Mouse (Mus musculus) mouse trophoblast stem cell (cell line): ENCODE results near the gene Cbl.

Experiments
- in situ Hi-C, 2 experiments: fragments of 300-500 bp; cut with MseI, MboI; formaldehyde crosslinking; loops; 2 replicates in 1 of 2; 3 replicates in 1 of 2; pipeline ENCODE4 v1.15.1; 2025

Cbl gene

DNA sequence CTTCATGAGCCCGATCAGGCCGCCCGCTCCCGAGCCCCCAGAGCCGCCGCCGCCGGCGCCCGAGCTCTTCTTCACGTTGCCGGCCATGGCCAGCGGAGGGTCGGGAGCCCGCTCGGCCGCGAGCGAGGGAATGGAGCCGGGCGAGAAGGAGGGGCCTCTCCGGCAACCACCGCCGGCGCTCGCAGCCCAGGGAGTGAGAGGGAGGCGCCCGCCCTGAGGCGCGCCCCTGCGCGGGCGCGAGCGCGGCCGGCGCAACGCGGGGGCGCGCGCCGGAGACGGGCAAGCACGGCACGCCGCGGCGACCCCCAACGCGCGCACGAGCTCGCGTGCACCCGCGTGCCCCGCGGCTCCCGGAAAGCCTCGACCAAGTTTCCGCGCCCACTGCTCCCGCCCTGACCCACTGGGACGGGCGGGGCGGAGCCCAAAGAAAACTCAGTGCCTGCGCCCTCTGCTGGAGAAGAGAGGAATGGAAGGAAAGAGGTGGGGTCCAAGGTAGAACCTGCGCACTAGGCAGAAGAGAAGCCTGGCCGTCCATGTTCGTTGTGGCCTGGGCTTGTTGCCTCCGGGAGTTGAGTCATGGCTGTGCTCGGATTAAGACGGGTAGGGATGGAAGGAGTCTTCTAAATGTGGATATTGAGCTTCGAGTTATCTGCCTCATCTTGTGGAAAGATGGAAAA lies at the start of gene Cbl:
Gene Cbl (minus strand): TSS at position 248 of the 677 bp plus-strand sequence.
- in situ Hi-C loops = no loop called here

DNA sequence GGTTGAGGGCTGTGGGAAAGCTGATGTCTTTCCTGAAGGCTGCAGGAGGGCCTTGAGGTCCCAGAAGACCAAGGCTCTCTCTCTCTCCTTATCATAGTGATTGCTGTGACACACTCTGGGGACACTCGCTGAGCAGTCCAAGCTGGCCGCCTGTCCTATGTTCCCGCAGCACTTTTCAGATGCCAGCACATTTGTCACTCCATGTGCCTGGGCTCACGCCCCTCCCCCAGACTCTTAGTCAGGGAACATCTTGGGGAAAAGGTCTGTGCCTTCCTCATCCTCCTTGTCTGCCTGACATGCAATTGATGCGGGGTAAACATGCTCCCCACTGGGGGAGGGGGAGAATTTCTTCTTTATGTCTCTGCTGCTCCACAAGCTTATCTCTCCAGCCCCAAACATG lies 49.3 kb upstream of the Cbl start:
- in situ Hi-C loops = no loop called here

DNA sequence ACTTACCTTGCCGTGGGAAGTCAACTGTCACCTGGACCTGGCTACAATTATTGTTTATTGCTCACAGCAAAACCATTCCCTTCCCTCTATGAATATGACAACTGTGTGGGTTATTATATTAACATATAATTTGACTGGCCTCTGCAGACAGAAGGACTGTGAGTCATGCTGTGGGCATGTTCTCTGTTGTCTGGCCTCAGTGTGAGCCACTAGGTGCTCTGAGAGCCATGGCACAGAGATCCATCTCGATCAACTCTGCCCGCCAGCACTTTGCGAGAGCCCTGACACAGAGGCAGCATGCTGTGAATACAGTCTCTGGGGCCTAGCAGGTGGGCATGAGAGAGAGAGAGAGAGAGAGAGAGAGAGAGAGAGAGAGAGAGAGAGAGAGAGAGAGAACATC lies 36.1 kb upstream of the Cbl start:
- in situ Hi-C loops = no loop called here

DNA sequence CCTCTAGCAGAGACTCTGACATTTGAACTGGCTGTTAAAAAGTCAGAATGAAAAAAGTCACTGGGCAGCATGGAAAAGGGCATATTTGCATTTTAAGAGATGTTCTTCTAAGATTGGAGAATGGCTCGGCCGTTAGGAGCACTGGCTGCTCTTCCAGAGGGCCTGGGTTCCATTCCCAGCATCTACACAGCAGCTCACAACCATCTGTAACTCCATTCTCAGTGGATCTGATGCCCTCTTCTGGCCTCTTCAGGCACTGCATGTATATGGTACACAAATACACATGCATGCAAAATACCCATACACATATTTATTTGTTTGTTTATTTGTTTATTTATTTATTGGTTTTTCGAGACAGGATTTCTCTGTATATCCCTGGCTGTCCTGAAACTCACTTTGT lies 35.2 kb upstream of the Cbl start:
- in situ Hi-C loops = no loop called here

DNA sequence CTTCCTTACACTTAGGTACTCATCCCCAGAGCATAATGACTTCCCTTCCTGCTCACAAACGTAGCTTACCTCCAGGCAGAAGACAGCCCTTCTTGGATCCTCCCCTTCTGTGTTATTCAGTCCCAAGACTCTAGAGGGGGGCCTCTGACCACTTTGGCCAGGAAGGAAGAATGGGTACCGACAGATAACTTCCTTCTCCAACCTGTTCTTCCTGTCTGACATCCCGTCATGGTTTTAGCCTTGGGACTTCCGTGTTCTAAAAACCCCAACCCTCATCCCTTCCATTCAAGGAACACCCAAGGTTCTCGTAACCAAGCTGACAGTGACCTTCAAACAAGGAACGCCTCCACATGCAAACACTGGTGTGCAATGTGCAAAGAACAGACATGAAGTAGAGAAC lies 34.6 kb upstream of the Cbl start, which contains the start of gene Nlrx1:
Gene Nlrx1 (minus strand): TSS at position 168 of the 400 bp plus-strand sequence.
- in situ Hi-C loops = no loop called here

DNA sequence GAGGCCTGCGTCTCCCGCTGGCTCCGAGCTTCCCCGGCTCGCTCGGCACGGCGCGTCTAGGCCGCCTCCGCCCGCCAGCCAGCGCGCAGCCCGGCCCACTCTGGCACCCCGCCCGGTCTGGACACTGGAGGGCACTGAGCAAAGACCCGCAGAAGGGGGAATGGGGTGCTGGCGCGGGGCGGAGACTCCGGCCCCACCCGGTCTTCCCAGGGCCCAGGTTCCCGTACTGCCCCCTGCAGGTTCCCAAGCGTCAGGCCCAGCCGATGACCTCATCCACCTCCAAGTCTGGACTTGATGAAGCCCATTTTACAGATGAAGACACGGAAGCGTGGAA lies 34.1 kb upstream of the Cbl start:
- in situ Hi-C loops = no loop called here

DNA sequence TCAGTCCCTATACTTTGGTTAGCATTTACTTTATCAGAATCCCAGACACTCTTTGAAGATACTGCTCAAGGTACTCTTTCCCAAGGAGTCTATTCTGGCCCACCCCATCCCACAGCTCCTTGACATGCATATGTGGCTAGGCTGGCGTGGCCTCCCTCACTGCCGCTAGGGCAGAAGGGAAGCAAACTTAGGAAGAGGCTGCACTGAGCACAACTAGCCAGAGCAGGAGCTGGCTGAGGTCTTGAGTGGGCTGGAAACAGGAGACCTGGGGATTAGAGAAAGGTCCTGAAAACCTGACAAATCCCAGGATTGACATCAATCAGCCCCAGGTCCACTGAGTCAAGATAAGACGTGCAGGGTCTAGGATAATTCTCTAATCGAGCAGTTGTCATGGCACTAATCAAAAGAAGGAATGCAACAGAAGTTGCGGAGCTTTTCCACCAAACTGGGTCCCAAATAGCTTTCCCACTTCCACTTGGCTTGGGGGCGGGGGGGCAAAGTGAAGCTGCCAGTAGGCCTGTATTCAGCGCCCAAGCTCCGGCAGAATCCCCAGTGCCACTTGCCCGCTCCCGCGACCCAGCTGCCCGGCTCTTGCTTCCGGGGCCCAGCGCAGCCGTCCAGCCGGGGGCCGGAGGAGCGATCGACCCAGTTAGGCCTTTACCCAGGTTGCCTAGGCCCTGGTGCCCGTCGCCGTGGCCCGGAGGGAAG lies 33.6 kb upstream of the Cbl start:
- in situ Hi-C loops = no loop called here

DNA sequence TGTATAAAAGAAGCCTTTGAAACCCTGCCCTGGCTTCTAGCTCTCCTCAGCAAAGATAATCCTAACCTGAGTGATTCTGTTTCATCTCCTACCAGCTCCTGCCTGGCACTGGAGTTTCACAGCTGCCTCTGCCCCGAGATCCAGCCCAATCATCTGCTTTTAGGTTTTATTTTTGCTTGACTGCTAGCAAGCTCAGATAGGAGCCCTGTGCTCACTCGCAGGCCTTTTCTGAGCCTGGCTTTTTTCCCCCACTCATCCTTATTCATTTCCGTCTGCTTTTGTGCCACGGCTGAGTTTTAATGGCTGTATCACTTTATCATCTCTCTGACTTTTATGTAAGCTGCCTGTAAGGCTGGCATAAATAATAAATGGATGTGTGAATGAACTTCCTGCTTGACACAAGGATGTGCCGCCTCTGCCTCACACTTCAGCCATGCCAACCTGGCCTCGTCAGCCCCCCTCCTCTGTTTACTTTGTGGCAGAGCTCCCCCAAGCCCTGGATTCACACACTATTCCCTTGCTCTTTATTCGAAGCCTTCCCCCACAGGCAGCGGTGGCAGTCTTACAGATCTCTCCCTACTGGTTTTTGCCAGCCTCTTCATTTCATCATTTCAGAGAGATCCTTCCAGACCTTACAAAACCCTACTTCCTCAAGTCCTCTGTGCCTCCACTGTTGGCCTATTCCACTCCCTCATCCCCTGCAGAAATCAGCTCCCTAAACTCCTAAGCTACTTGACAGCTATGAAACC lies 32.8 kb upstream of the Cbl start:
- in situ Hi-C loops = no loop called here

DNA sequence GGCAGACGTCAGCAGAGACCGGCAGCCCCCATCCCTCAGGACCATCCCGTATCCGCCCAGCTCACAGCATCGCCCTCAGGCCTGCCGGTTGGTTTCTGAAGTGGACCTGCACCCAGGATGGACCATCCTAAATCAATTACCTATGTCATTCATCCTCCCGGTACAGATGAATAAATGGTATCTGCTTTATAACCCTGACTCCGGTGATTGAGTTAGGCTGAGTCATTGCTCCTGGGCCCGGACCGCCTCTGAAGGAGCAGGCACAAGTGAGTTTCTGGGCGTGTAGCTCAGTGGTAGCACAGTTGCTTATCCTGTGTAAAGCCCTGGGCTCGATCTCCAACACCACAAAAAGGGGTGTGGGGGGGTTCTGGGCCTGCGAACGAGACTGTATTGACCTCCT lies 27.5 kb upstream of the Cbl start:
- in situ Hi-C loops = no loop called here

DNA sequence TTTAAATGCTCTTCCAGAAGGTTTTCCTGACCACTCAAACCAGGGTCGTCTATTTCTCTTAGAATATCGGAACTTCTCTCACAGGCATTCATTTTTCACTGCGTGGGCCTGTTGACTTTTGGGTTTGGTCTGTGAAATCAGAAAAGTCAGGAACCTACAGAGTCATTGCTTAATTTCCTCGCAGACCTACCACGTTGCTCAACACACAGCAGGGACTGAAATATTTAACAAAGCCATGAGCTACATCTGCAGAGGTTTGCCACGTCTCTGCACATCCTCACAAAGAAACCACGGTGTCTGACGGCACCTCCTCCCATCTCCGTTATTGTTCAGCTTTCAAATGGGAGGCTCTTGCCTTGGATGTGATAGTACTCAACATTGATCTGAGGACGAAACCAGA lies 25.2 kb upstream of the Cbl start:
- in situ Hi-C loops = no loop called here

DNA sequence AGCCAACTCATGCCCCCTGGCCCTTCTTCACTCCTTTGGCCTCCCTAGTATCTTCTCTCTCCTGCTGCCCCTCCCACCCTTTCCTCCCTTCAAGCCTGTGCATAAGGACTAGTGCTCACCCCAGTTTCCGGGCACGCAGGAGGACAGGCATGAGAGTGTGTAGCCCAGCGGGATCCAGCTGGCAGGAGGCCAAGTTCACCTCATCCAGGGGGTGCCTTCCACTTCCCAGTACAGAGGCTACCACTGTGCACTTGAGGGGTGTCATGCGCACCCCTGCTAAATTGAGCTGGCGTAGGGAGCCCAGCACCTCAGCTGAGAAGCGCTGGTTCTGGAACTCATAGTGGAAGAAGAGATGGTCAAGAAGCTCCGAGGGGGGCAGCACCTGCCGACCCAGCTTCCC lies 22.4 kb upstream of the Cbl start:
- in situ Hi-C loops = no loop called here

DNA sequence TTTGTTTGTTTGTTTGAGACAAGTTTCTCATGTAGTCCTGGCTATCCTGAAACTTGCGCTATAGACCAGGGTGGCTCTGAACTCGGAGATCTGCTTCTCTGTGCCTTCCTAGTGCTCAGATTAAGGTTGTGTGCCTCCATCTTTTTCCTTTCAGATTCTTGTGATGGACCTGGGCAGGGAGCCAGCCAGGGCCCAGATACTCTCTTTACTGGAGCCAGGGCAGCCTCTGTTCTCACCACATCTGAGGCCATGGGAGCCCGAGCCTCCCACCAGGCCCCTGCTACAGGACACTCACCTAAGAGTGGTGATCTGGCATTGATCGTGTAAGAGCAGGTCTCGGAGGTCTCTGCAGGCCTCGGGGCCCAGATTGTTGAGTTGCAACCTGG lies 21.3 kb upstream of the Cbl start:
- in situ Hi-C loops = no loop called here

DNA sequence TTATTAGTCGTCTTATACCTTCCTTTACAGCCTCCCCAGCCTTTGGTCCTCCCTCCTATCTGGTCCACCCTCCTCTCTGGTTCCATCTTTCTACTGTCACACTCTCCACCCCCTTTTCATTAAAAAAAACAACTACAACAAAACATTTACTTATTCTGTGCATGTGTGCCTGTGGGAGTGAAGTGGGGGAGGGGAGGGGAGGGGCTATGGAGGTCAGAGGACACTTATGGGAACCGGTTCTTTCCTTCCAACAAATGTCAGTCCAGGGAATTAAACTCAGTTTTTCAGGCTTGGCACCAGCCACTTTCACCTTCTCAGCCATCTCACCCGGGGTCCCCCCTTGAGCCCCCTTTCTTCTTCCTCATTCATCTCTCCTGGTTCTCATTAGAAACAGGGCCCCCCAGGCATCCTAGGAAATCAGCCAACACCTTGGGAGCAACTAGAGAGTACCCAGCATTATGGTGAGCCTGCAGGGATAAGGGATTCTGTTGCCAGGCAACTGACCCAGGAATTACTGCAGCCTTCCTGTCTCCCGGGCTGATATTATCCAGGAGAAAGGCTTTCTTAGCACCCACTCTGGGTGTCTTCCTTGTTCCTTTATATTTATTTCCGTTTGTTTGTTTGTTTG lies 20.8 kb upstream of the Cbl start:
- in situ Hi-C loops = no loop called here

DNA sequence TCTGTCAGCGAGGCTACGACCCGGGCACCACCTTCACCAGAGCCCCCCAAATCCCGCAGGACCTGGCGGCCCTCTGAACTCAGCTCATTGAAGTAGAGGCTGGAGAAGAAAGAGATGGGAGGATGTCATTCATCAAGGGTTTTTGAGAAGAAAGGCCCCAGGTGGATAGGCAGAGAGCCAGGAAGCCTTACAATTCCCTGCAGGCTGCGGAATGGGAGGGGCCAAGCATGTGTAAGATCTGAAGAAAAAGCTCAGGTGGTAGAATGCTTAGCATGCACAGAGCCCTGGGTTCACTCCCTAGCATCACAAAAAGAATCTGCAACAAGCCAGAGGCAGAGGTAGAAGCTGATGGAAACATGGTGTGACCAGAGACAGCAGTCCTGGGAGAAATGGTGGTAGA lies 19.6 kb upstream of the Cbl start:
- in situ Hi-C loops = no loop called here

DNA sequence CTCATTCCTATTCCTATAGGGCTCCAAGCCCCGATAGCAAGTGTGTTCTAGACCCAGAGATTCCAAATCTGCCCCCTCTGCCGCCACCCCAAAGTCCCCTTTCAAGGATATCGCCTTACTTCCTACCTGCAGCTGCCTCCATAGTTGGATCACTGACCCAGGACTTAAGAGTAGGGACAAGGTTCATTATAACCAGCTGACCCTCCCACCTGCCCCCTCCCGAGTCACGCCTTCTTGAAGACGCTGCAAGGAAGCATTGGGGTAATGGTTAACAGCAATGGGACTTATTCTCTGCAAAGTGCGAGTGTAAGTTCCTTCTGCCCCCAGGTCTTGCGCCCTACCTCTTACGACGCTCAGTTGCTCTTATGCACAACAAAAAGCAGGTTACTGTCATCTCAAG lies 17.5 kb upstream of the Cbl start, which contains the start of gene Pdzd3:
Gene Pdzd3 (minus strand): TSS at position 158 of the 400 bp plus-strand sequence.
- in situ Hi-C loops = no loop called here

DNA sequence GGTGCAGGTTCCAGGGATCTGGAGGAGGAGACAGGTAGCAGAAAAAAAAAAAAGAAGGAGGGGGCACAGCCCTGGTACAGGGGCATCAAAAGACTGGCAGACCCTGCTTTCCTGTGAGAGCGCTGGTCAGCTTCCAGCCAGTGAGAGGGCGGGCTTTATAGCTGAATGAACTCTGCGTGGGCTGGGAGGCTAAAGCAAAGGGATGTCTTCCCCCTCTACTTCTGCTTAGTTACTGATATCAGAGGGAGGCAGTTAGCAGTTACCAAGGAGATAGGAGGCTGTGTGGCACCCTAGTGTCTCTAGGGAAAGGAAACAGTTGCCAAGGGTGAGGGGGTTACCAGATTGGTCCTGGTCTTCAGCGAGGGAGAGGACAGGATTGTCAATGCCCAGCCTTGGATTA lies 16.6 kb upstream of the Cbl start:
- in situ Hi-C loops = no loop called here

DNA sequence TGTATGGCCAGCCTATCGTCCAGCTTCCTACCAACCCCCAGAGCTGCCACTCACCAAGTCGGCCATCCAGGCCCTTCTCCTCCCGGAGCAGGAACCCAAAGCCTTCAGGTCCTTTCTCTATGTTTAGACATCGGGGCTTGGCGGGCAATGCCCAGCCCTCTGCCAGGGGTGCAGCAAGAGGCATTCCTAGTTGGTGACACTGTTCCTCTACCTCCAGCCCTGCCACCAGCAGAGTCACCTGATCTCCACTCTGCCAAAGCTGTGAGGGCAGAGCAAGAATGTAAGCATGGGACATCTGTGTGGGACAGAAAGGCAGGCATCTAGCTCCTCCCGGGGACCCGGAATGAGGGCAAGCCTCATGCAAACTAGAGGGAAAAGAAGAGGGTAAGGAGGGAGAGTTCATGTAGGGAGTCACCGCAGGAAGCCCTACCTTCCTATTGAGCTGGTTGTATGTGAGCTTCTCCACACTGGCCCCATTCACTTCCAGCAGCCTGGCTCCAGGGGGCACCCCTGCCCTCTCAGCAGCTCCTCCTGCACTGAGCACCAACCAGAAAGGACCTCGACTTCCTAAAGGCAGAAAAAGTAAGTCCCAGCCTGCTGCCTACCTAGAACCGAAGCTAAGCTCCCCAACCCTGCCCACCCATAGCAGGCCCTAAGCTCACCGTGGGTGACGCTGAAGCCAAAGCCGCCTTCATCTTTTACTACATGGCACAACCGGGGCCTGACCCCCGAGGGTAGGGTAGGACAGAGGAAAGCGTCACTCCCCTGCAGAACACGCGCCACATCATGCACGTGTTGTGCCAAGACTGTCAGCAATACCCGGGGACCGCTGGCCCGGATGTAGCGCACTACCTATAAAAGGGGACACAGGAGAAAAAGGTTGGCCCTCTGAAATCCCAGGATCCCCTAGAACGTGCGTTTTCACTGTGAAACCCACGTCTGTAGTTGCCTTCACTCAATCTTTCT lies 15.6 kb upstream of the Cbl start:
- in situ Hi-C loops = no loop called here

DNA sequence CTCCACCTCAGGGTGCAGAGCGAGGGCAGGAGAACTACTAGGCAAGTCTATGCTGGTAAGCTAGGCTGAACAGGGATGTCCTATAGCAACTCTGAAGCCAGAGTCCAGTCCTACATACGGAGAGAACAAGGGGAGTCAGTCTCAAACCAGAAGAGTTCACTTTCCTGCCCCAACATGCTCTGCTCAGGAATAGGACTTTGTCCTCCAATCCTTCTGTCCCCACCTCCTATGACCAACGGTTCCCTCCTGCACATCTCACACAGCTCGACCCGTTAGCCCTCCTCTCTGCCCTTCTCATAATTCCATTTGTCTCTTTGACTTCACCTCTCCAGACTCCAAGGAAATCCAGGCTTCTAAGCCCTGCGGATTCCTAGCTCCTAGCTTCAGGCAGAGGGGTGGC lies 14.1 kb upstream of the Cbl start:
- in situ Hi-C loops = no loop called here

DNA sequence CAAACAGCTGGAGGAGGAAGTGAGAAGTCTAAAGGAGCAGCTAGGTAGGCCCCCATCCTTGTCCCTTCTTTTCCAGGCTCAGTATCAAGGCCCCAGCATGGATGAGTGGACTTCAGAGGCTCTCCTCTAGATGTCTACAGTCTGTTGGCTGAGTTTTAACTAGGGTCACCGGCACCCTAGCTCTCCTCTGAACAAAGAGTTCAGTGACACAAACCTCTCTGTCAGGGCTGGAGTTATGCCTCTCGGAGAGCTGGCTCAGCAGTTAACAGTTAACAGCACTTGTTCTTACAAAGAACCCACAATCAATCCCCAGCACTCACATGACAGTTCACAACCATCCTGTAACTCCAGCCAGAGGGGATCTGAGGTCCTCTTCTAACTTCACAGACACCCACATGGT lies 9.8 kb upstream of the Cbl start:
- in situ Hi-C loops = no loop called here

DNA sequence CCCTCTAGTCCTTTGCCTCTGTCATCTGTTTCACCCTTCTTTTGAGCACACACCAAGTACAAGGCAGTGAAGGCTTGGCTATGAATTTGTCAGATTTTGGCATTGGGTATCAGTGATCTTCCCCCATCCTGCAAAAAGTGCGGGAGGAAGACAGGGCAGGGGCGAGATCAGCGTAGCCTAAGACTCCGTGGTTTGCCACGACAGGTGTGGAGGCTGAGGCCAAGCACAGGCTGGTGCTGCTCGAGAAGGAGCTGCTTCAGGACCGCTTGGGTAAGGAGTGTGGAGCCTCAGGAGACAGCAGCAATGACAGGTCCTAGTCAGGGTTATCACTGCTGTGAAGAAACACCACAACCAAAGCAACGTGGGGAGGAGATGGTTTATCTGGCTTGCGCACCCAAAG lies 7.6 kb upstream of the Cbl start:
- in situ Hi-C loops = no loop called here

DNA sequence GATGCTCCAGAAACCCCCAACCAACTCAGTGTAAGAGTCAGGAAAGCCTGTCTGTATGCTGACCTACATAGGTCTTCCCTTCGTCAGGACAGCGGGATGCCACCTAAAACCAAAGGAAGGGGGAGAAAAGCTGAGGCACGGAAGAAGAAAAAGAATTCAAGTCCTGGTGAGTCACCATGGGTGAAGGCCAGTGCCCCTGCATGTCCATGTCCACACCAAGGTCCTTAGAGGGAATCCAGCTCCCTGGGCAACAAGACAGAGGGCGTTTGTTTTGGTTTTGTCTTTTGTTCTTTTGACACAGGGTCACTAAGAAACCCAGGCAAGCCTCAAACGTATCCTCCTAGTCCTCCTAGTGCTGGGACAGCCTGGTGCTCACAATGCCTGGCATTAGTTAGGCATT lies 7.1 kb upstream of the Cbl start:
- in situ Hi-C loops = no loop called here
